Mouse (Mus musculus): ENCODE data around the gene Sema7a. TPM values are rescaled to one million over a fixed set of nuclear protein-coding genes. Genes with fewer than 3 reads are reported as not detected.

Gene Sema7a
- total RNA-seq, 1 experiment, result 7.5 TPM

GRCm38 (mm10) chr9:57944572-57944971 is 4.7 kb downstream of the Sema7a start:
- H3K9me3 ChIP-seq (ENCODE audit: control insufficient read depth, insufficient read depth, low read depth, low read length), result no peaks in the 10 kb centered on the region
- no peaks in the 10 kb centered on the region for H3K36me3 ChIP-seq (ENCODE audit: control insufficient read depth, insufficient read depth, low read length, poor library complexity, severe bottlenecking)
- TF ChIP-seq CHD2 (IDR thresholded peaks at IDR 0.05; ENCODE audit: low read depth, low read length) (no peak), ZC3H11A (IDR thresholded peaks at IDR 0.05; ENCODE audit: borderline replicate concordance, low read depth, low read length) (peak; percentile 11; the same call in 1 of the 2 replicates)
- H3K27ac ChIP-seq (ENCODE audit: insufficient read depth, low read depth, low read length, poor library complexity, severe bottlenecking), result no peak overlapping the region
- H3K4me3 ChIP-seq (ENCODE audit: insufficient read depth in 1 of 2, low read depth in 1 of 2, low read length in 2 of 2, poor library complexity in 1 of 2, severe bottlenecking in 1 of 2), result no peak overlapping the region
- no peak overlapping the region for H3K9ac ChIP-seq (ENCODE audit: insufficient read depth, low read depth, low read length, poor library complexity, severe bottlenecking)
- H3K4me1 ChIP-seq (ENCODE audit: control insufficient read depth in 2 of 2, insufficient read depth in 2 of 2, low read length in 2 of 2, poor library complexity in 1 of 2), result peaks cover 0 to 7% of the 10 kb centered on the region in 2 experiments; a peak in 1 of 4 replicates
- in situ Hi-C loops (cut with MboI; ENCODE audit: low sequenced_read_pairs in 2 of 2, unreplicated experiment in 2 of 2), result no loop called here
- peak; percentile 58 for DNase-seq (ENCODE audit: low read depth, low spot score)

- TF ChIP-seq MAFK (IDR thresholded peaks at IDR 0.05; ENCODE audit: insufficient read depth, low read depth, low read length) (no peak), CHD2 (IDR thresholded peaks at IDR 0.05; ENCODE audit: low read depth, low read length) (no peak), ZNF384 (IDR thresholded peaks at IDR 0.05; ENCODE audit: low read depth, low read length) (no peak), HCFC1 (IDR thresholded peaks at IDR 0.05; ENCODE audit: borderline replicate concordance, insufficient read depth, low read length) (no peak)
- Histone ChIP-seq H3K4me3 (ENCODE audit: insufficient read depth in 1 of 2, low read depth in 1 of 2, low read length in 2 of 2, poor library complexity in 1 of 2, severe bottlenecking in 1 of 2) (no peak overlapping the region), H3K9ac (ENCODE audit: insufficient read depth, low read depth, low read length, poor library complexity, severe bottlenecking) (no peak overlapping the region), H3K27ac (ENCODE audit: insufficient read depth, low read depth, low read length, poor library complexity, severe bottlenecking) (no peak overlapping the region), H3K9me3 (ENCODE audit: control insufficient read depth, insufficient read depth, low read depth, low read length) (no peaks in the 10 kb centered on the region), H3K36me3 (ENCODE audit: control insufficient read depth, insufficient read depth, low read length, poor library complexity, severe bottlenecking) (no peaks in the 10 kb centered on the region), H3K4me1 (ENCODE audit: control insufficient read depth in 2 of 2, insufficient read depth in 2 of 2, low read length in 2 of 2, poor library complexity in 1 of 2) (peaks cover 0 to 7% of the 10 kb centered on the region in 2 experiments; a peak in 1 of 4 replicates)
- DNase-seq (ENCODE audit: low read depth, low spot score), result no peak
- in situ Hi-C loops (cut with MboI; ENCODE audit: low sequenced_read_pairs in 2 of 2, unreplicated experiment in 2 of 2), result no loop called here
Measured at GRCm38 (mm10) chr9:57945771-57946616, 6.1 kb downstream of the Sema7a start.

- Histone ChIP-seq H3K36me3 (ENCODE audit: control insufficient read depth, insufficient read depth, low read length, poor library complexity, severe bottlenecking) (no peaks in the 10 kb centered on the region), H3K4me1 (ENCODE audit: control insufficient read depth in 2 of 2, insufficient read depth in 2 of 2, low read length in 2 of 2, poor library complexity in 1 of 2) (peaks cover 0 to 2% of the 10 kb centered on the region in 2 experiments; a peak in 1 of 4 replicates), H3K4me3 (ENCODE audit: insufficient read depth in 1 of 2, low read depth in 1 of 2, low read length in 2 of 2, poor library complexity in 1 of 2, severe bottlenecking in 1 of 2) (no peak overlapping the region), H3K9me3 (ENCODE audit: control insufficient read depth, insufficient read depth, low read depth, low read length) (no peaks in the 10 kb centered on the region), H3K9ac (ENCODE audit: insufficient read depth, low read depth, low read length, poor library complexity, severe bottlenecking) (no peak overlapping the region), H3K27ac (ENCODE audit: insufficient read depth, low read depth, low read length, poor library complexity, severe bottlenecking) (no peak overlapping the region)
- in situ Hi-C loops (cut with MboI; ENCODE audit: low sequenced_read_pairs in 2 of 2, unreplicated experiment in 2 of 2), result no loop called here
- DNase-seq (ENCODE audit: low read depth, low spot score), result no peak
- no peak for TF ChIP-seq MAFK (IDR thresholded peaks at IDR 0.05; ENCODE audit: insufficient read depth, low read depth, low read length)
- TF ChIP-seq HCFC1 (IDR thresholded peaks at IDR 0.05; ENCODE audit: borderline replicate concordance, insufficient read depth, low read length), result no peak
- no peak for TF ChIP-seq CHD2 (IDR thresholded peaks at IDR 0.05; ENCODE audit: low read depth, low read length)
- TF ChIP-seq ZC3H11A (IDR thresholded peaks at IDR 0.05; ENCODE audit: borderline replicate concordance, low read depth, low read length), result no peak
- no peak for TF ChIP-seq ZNF384 (IDR thresholded peaks at IDR 0.05; ENCODE audit: low read depth, low read length)
Measured at GRCm38 (mm10) chr9:57947381-57948030, 7.6 kb downstream of the Sema7a start.

GRCm38 (mm10) chr9:57948333-57948931 is 8.5 kb downstream of the Sema7a start:
- H3K9ac ChIP-seq (ENCODE audit: insufficient read depth, low read depth, low read length, poor library complexity, severe bottlenecking), result no peak overlapping the region

More at GRCm38 (mm10) chr9:57948333-57948931, 8.5 kb downstream of the Sema7a start:
- Histone ChIP-seq H3K4me1 (ENCODE audit: control insufficient read depth in 2 of 2, insufficient read depth in 2 of 2, low read length in 2 of 2, poor library complexity in 1 of 2) (peaks cover 0 to 2% of the 10 kb centered on the region in 2 experiments; a peak in 1 of 4 replicates), H3K4me3 (ENCODE audit: insufficient read depth in 1 of 2, low read depth in 1 of 2, low read length in 2 of 2, poor library complexity in 1 of 2, severe bottlenecking in 1 of 2) (no peak overlapping the region), H3K9me3 (ENCODE audit: control insufficient read depth, insufficient read depth, low read depth, low read length) (no peaks in the 10 kb centered on the region), H3K27ac (ENCODE audit: insufficient read depth, low read depth, low read length, poor library complexity, severe bottlenecking) (no peak overlapping the region), H3K36me3 (ENCODE audit: control insufficient read depth, insufficient read depth, low read length, poor library complexity, severe bottlenecking) (no peaks in the 10 kb centered on the region)
- in situ Hi-C loops (cut with MboI; ENCODE audit: low sequenced_read_pairs in 2 of 2, unreplicated experiment in 2 of 2), result no loop called here
- TF ChIP-seq ZNF384 (IDR thresholded peaks at IDR 0.05; ENCODE audit: low read depth, low read length), result no peak
- TF ChIP-seq MAFK (IDR thresholded peaks at IDR 0.05; ENCODE audit: insufficient read depth, low read depth, low read length), result no peak
- no peak for TF ChIP-seq ZC3H11A (IDR thresholded peaks at IDR 0.05; ENCODE audit: borderline replicate concordance, low read depth, low read length)
- no peak for TF ChIP-seq CHD2 (IDR thresholded peaks at IDR 0.05; ENCODE audit: low read depth, low read length)
- TF ChIP-seq HCFC1 (IDR thresholded peaks at IDR 0.05; ENCODE audit: borderline replicate concordance, insufficient read depth, low read length), result no peak
- no peak for DNase-seq (ENCODE audit: low read depth, low spot score)

Measured in ES-E14 (cell line).